Mouse (Mus musculus): ENCODE measurements around the gene Bhlhe40.

Bhlhe40 gene

GRCm38 (mm10) chr6:108660206-108660877 is at the start of gene Bhlhe40:
Bhlhe40 (plus strand) TSS chr6:108660629.
- CTCF ChIA-PET, result interaction anchor here (0.6 to 4.4 kb wide), 26 partner anchors 7 to 597 kb away, joined by 3 to 32 read pairs (median 6); partner anchors contain the start of gene Setmar (in 1 of the 4)
- POLR2A ChIA-PET, result interaction anchor here (0.5 to 14.8 kb wide), 151 partner anchors 8 to 1759 kb away, joined by 3 to 171 read pairs (median 5); partner anchors contain the start of genes Setmar (in 3 of the 4), Edem1 (in 2 of the 4) and Itpr1 (in 2 of the 4)

- POLR2A ChIA-PET, result interaction anchor here in 2 of 4 experiments (0.6 to 1.1 kb wide), 2 partner anchors 49 to 50 kb away, joined by 3 to 4 read pairs; partner anchors contain the start of gene Bhlhe40 (in 2 of the 2)
- CTCF ChIA-PET, result no interaction called here
These were observed 48.8 kb upstream of the Bhlhe40 start for GRCm38 (mm10) chr6:108611663-108612062.

- ChIA-PET POLR2A (interaction anchor here in 2 of 4 experiments (0.5 to 2.3 kb wide), 3 partner anchors 12 to 26 kb away, joined by 3 to 6 read pairs (median 3); no protein-coding TSS in a partner anchor), CTCF (no interaction called here)
These were observed 42.4 kb upstream of the Bhlhe40 start for GRCm38 (mm10) chr6:108618025-108618424.

GRCm38 (mm10) chr6:108623028-108623565 is 37.3 kb upstream of the Bhlhe40 start:
- ChIA-PET POLR2A (interaction anchor here in 2 of 4 experiments (0.8 to 1.9 kb wide), 4 partner anchors 15 to 37 kb away, joined by 3 to 8 read pairs (median 4); partner anchors contain the start of gene Bhlhe40 (in 1 of the 2)), CTCF (no interaction called here)

- ChIA-PET POLR2A (interaction anchor here in 1 of 4 experiments (1.2 kb wide), 1 partner anchor 35 kb away, joined by 4 read pairs; the partner anchor contains the start of gene Bhlhe40), CTCF (no interaction called here)
These were observed 35.5 kb upstream of the Bhlhe40 start for GRCm38 (mm10) chr6:108624915-108625314.

- POLR2A ChIA-PET, result interaction anchor here in 3 of 4 experiments (0.6 to 4.4 kb wide), 5 partner anchors 9 to 60 kb away, joined by 3 to 26 read pairs (median 4); partner anchors contain the start of gene Bhlhe40 (in 2 of the 3)
- CTCF ChIA-PET, result no interaction called here
These were observed 29.7 kb upstream of the Bhlhe40 start for GRCm38 (mm10) chr6:108630701-108631100.

- ChIA-PET CTCF (no interaction called here), POLR2A (interaction anchor here in 3 of 4 experiments (0.6 to 4.4 kb wide), 7 partner anchors 15 to 425 kb away, joined by 3 to 28 read pairs (median 5); partner anchors contain the start of genes Bhlhe40 (in 3 of the 3) and Itpr1 (in 1 of the 3))
These were observed 22.1 kb upstream of the Bhlhe40 start for GRCm38 (mm10) chr6:108638157-108638833.

- POLR2A ChIA-PET, result interaction anchor here in 3 of 4 experiments (0.6 to 9.8 kb wide), 9 partner anchors 16 to 194 kb away, joined by 3 to 115 read pairs (median 3); partner anchors contain the start of gene Bhlhe40 (in 3 of the 3)
- CTCF ChIA-PET, result interaction anchor here in 1 of 4 experiments (1.1 kb wide), 1 partner anchor 14 kb away, joined by 3 read pairs; no protein-coding TSS in a partner anchor
These were observed 18.4 kb upstream of the Bhlhe40 start for GRCm38 (mm10) chr6:108642020-108642419.

GRCm38 (mm10) chr6:108643035-108643434 is 17.4 kb upstream of the Bhlhe40 start:
- ChIA-PET POLR2A (interaction anchor here in 2 of 4 experiments (0.7 to 9.8 kb wide), 5 partner anchors 15 to 185 kb away, joined by 3 to 115 read pairs (median 4); partner anchors contain the start of gene Bhlhe40 (in 2 of the 2)), CTCF (interaction anchor here in 3 of 4 experiments (1.1 to 1.8 kb wide), 3 partner anchors 13 to 19 kb away, joined by 3 to 7 read pairs (median 4); no protein-coding TSS in a partner anchor)

- ChIA-PET CTCF (interaction anchor here in 2 of 4 experiments (1.8 kb wide), 2 partner anchors 17 kb away, joined by 4 to 7 read pairs; no protein-coding TSS in a partner anchor), POLR2A (interaction anchor here in 2 of 4 experiments (1.1 to 9.8 kb wide), 8 partner anchors 14 to 186 kb away, joined by 3 to 115 read pairs (median 4); partner anchors contain the start of gene Bhlhe40 (in 2 of the 2))
These were observed 16.1 kb upstream of the Bhlhe40 start for GRCm38 (mm10) chr6:108644311-108644710.

GRCm38 (mm10) chr6:108647094-108647493 is 13.3 kb upstream of the Bhlhe40 start:
- CTCF ChIA-PET, result interaction anchor here in 1 of 4 experiments (1.2 kb wide), 1 partner anchor 12 kb away, joined by 3 read pairs; no protein-coding TSS in a partner anchor
- POLR2A ChIA-PET, result interaction anchor here in 2 of 4 experiments (1.4 to 9.8 kb wide), 3 partner anchors 11 to 65 kb away, joined by 3 to 115 read pairs (median 18); partner anchors contain the start of gene Bhlhe40 (in 2 of the 2)

GRCm38 (mm10) chr6:108648072-108648471 is 12.4 kb upstream of the Bhlhe40 start:
- POLR2A ChIA-PET, result interaction anchor here in 2 of 4 experiments (2.4 to 9.8 kb wide), 2 partner anchors 10 to 12 kb away, joined by 18 to 115 read pairs; partner anchors contain the start of gene Bhlhe40 (in 2 of the 2)
- CTCF ChIA-PET, result interaction anchor here in 2 of 4 experiments (0.7 to 1.0 kb wide), 2 partner anchors 13 to 14 kb away, joined by 3 to 4 read pairs; partner anchors contain the start of gene Bhlhe40 (in 1 of the 2)

- CTCF ChIA-PET, result interaction anchor here in 3 of 4 experiments (0.6 to 1.5 kb wide), 7 partner anchors 10 to 308 kb away, joined by 3 to 5 read pairs (median 4); no protein-coding TSS in a partner anchor
- POLR2A ChIA-PET, result interaction anchor here in 2 of 4 experiments (0.8 to 14.8 kb wide), 12 partner anchors 10 to 199 kb away, joined by 3 to 171 read pairs (median 3); no protein-coding TSS in a partner anchor
These were observed 4.6 kb upstream of the Bhlhe40 start for GRCm38 (mm10) chr6:108655861-108656260.

- ChIA-PET POLR2A (interaction anchor here in 3 of 4 experiments (0.6 to 14.8 kb wide), 47 partner anchors 8 to 592 kb away, joined by 3 to 171 read pairs (median 28); partner anchors contain the start of genes Edem1 (in 1 of the 3), Itpr1 (in 1 of the 3) and Setmar (in 1 of the 3)), CTCF (interaction anchor here in 2 of 4 experiments (1.2 to 4.4 kb wide), 3 partner anchors 12 to 87 kb away, joined by 3 to 32 read pairs (median 3); no protein-coding TSS in a partner anchor)
These were observed 2.4 kb upstream of the Bhlhe40 start for GRCm38 (mm10) chr6:108658051-108658415.

- POLR2A ChIA-PET, result interaction anchor here in 3 of 4 experiments (0.6 to 14.8 kb wide), 88 partner anchors 9 to 594 kb away, joined by 3 to 171 read pairs (median 8); partner anchors contain the start of genes Setmar (in 2 of the 3), Edem1 (in 1 of the 3) and Itpr1 (in 1 of the 3)
- CTCF ChIA-PET, result interaction anchor here (0.5 to 4.4 kb wide), 8 partner anchors 10 to 1883 kb away, joined by 3 to 32 read pairs (median 4); partner anchors contain the start of gene Setmar (in 1 of the 4)
These were observed 1.8 kb upstream of the Bhlhe40 start for GRCm38 (mm10) chr6:108658416-108659201.

- CTCF ChIA-PET, result interaction anchor here (0.5 to 4.4 kb wide), 17 partner anchors 8 to 1883 kb away, joined by 3 to 32 read pairs (median 3); partner anchors contain the start of gene Setmar (in 1 of the 4)
- POLR2A ChIA-PET, result interaction anchor here in 3 of 4 experiments (0.6 to 14.8 kb wide), 115 partner anchors 9 to 594 kb away, joined by 3 to 171 read pairs (median 6); partner anchors contain the start of genes Setmar (in 2 of the 3), Edem1 (in 1 of the 3) and Itpr1 (in 1 of the 3)
These were observed 1.2 kb upstream of the Bhlhe40 start for GRCm38 (mm10) chr6:108659221-108659725.
